Mouse (Mus musculus) ES-E14 (cell line): Measurements from ENCODE around the gene Polr2h.

Experiments used
- CHD2 ChIP-seq: IDR thresholded peaks from 2 replicates; pipeline ENCODE4 v1.6.1; 2014; ENCODE audit warnings: mild to moderate bottlenecking, low read depth, low read length, inconsistent platforms
- HCFC1 ChIP-seq: IDR thresholded peaks from 2 replicates; pipeline ENCODE4 v1.6.1; 2012; ENCODE audit warnings: low read length, inconsistent platforms, borderline replicate concordance; ENCODE audit not compliant: insufficient read depth
- MAFK ChIP-seq: IDR thresholded peaks from 2 replicates; pipeline ENCODE4 v1.6.1; 2014; ENCODE audit warnings: mild to moderate bottlenecking, low read depth, low read length, inconsistent platforms; ENCODE audit not compliant: insufficient read depth
- ZC3H11A ChIP-seq: IDR thresholded peaks from 2 replicates; pipeline ENCODE4 v1.6.1; 2012; ENCODE audit warnings: low read depth, mild to moderate bottlenecking, inconsistent platforms, low read length, borderline replicate concordance
- ZNF384 ChIP-seq: IDR thresholded peaks from 2 replicates; pipeline ENCODE4 v1.6.1; 2012; ENCODE audit warnings: low read depth, low read length, inconsistent platforms

DNA sequence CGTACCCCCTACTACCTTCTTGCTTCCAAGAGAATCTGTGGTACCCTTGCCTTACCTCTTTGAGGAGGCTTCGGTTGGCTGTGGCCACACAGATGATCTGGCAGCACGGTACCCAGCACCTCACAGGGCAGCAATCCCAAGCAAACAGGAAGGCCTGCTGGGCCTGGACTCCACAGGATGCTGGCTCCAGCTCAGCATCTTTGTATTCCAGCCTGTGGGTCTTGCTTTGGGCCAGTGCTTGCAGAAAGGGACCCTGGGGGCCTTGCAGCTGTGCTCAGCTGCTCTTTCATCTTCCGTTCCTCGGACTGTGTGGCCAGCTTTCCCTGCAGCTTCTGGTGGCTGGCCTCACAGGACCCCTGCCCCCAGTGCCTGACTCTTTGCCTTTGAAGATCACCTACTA, 17.4 kb upstream of the Polr2h start:
- TF ChIP-seq CHD2, result no peak
- TF ChIP-seq HCFC1, result no peak
- TF ChIP-seq ZC3H11A, result no peak
- TF ChIP-seq ZNF384, result no peak
- no peak for TF ChIP-seq MAFK
